Mouse (Mus musculus) ES-Bruce4 (cell line): ENCODE results near the gene Lancl2.

Experiments
- CTCF ChIP-seq: IDR thresholded peaks from one replicate; pipeline ENCODE4 v1.8.1; 2011; ENCODE audit warnings: low read depth, low read length
- POLR2A ChIP-seq: IDR thresholded peaks from one replicate; pipeline ENCODE4 v1.8.1; 2011; ENCODE audit warnings: low read length; ENCODE audit not compliant: insufficient read depth

DNA sequence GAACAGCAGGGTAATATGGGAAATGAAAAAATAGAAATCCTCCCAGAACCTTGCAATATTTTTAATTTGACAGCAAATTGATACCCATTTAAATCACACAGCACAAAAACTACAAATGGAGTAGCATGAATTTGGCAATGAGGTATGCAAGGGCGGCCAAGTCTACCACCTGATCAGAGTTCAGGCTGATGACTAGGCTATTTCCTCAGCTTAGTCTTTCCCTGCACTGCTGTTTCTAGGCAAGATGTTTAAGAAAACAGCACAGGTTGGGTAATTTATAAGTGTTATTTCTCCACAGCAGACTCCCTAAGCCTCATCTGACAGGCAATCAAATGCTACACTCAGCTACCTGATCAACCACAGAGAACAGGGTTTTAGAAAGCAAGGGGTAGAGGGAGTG lies 81.9 kb downstream of the Lancl2 start:
- no peak for TF ChIP-seq POLR2A
- no peak for TF ChIP-seq CTCF
